Mouse (Mus musculus) heart, embryonic 16.5 days (tissue): ENCODE measurements around the gene Nrp1. TPM values are rescaled to one million over a fixed set of nuclear protein-coding genes. Genes with fewer than 3 reads are reported as not detected.

ENCODE experiments used
- ATAC-seq: fragments of 200-750 bp; cut with Nextera tagmentation; replicated peaks from 2 replicates; pipeline ENCODE4 v1.8.0; 2017; ENCODE audit warnings: moderate number of reproducible peaks; ENCODE audit not compliant: insufficient read depth, low FRiP score; ENCODE audit errors: extremely low read depth
- H3K27ac ChIP-seq: fragments of 300-500 bp; sonication (generic); 2 replicates; pipeline ENCODE4 v1.5.1; 2014; ENCODE audit warnings: mild to moderate bottlenecking, low read length, control low read depth, moderate library complexity
- H3K27me3 ChIP-seq: fragments of 300-500 bp; sonication (generic); 2 replicates; pipeline ENCODE4 v1.6.1; 2014; ENCODE audit warnings: low read length, mixed read lengths; ENCODE audit not compliant: control insufficient read depth, insufficient read depth
- H3K36me3 ChIP-seq: fragments of 300-500 bp; sonication (generic); 2 replicates; pipeline ENCODE4 v1.6.1; 2014; ENCODE audit not compliant: control insufficient read depth, insufficient read depth
- H3K4me1 ChIP-seq: fragments of 300-500 bp; sonication (generic); 2 replicates; pipeline ENCODE4 v1.6.1; 2014; ENCODE audit warnings: low read length, mixed read lengths; ENCODE audit not compliant: control insufficient read depth, insufficient read depth
- H3K4me2 ChIP-seq: fragments of 300-500 bp; sonication (generic); 2 replicates; pipeline ENCODE4 v1.6.1; 2014; ENCODE audit warnings: low read depth, mild to moderate bottlenecking, control low read depth, low read length
- H3K4me3 ChIP-seq: fragments of 300-500 bp; sonication (generic); 2 replicates; pipeline ENCODE4 v1.5.1; 2014; ENCODE audit warnings: mild to moderate bottlenecking, control low read depth, low read length
- H3K9ac ChIP-seq: fragments of 300-500 bp; sonication (generic); 2 replicates; pipeline ENCODE4 v1.6.1; 2014; ENCODE audit warnings: low read length, control low read depth
- H3K9me3 ChIP-seq: fragments of 300-500 bp; sonication (generic); replicated peaks from 2 replicates; pipeline ENCODE4 v1.6.1; 2016; ENCODE audit warnings: low read length; ENCODE audit not compliant: control insufficient read depth
- WGBS: fragments of 180-500 bp; shearing (Covaris S2); extraction: QIAGEN DNeasy Blood & Tissue Kit; methylation state at CpG from one replicate; pipeline ENCODE4 v1.1.7; 2014; 5-methylcytosine and 5-hydroxymethylcytosine counted together
- polyA plus RNA-seq: library from polyadenylated mRNA; unstranded; fragments of >200 nt; fragmentation: Nextera tagmentation; extraction: Ambion mirVana; gene quantifications from 2 replicates; pipeline ENCODE4 v1.2.1, GENCODE M21; 2015

Nrp1 gene
- polyA plus RNA-seq, 1 experiment from 2014 or later, result 159 TPM

DNA sequence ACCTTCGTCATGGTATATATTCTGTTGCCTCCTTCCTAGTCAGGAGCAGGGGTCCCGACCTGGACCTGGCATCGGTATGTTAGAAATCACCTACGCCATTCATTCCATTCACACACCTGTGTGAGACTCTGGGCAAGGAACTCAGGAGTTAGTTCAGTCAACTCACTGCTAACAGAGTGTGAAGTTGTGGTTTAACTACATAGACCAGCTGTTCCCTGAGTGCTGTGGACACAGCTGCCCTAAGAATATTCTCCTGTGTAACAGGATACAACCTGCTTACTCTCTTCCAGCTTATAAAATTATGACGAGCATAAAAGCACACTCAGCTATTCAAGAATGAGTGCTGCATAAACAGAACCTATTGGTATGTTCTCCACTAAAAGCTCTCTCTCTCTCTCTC is 41.9 kb downstream of the Nrp1 start:
- WGBS, result 74% methylated on average over 5 of the region's 5 CpGs
- Histone ChIP-seq H3K27ac (no peak overlapping the region), H3K36me3 (peaks cover 9% of the 10 kb centered on the region), H3K9me3 (no peaks in the 10 kb centered on the region), H3K4me3 (no peak overlapping the region), H3K4me1 (peaks cover 31% of the 10 kb centered on the region), H3K9ac (no peak overlapping the region), H3K27me3 (no peaks in the 10 kb centered on the region), H3K4me2 (no peak overlapping the region)
- no peak for ATAC-seq

DNA sequence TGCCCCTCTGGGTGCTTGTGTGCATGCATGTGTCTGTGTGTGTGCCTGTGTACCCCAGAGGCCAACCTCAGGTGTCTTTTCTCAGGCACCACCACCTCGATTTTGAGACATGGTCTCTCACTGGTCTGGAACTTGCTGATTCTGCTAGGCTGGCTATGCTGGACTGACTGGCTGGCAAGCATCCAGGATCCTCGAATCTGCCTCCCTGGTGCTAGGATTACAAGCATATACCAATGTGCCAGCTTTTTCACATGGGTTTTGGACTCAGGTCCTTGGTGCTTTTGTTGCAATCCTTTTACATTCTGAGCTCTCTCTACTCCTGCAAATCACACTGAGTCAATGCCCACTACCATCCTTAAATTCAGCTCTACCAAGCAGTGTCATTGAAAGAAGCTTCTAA is 46.5 kb downstream of the Nrp1 start:
- Histone ChIP-seq H3K9ac (no peak overlapping the region), H3K9me3 (no peaks in the 10 kb centered on the region), H3K4me2 (no peak overlapping the region), H3K36me3 (peaks cover 9% of the 10 kb centered on the region), H3K4me3 (no peak overlapping the region), H3K27me3 (no peaks in the 10 kb centered on the region), H3K4me1 (peaks cover 26% of the 10 kb centered on the region), H3K27ac (no peak overlapping the region)
- WGBS, result 56% methylated on average over 2 of the region's 2 CpGs
- ATAC-seq, result no peak

DNA sequence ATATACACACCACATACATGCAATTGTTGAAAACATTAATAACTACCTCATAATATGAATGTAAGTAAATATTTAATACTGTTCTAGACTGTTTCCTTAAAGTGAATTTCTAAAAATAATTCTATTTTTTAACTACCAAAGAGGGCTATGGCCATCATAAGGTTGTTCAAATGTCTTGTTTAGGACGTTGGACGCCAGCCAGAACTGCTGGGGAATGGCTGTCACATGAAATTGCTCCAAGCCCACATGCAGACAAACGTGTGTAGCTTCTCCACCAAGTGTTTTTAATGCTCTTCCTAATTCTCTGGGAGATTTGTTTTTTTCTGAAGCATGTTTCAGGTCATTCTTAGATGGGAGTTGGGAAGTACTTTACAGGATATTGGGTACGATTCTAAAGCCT is 55.0 kb downstream of the Nrp1 start:
- Histone ChIP-seq H3K36me3 (no peaks in the 10 kb centered on the region), H3K27me3 (no peaks in the 10 kb centered on the region), H3K4me2 (no peak overlapping the region), H3K27ac (peak overlapping the region; percentile 63), H3K4me1 (peaks cover 72% of the 10 kb centered on the region), H3K9me3 (no peaks in the 10 kb centered on the region), H3K9ac (no peak overlapping the region), H3K4me3 (no peak overlapping the region)
- no peak for ATAC-seq
- WGBS, result 42% methylated on average over 4 of the region's 4 CpGs

DNA sequence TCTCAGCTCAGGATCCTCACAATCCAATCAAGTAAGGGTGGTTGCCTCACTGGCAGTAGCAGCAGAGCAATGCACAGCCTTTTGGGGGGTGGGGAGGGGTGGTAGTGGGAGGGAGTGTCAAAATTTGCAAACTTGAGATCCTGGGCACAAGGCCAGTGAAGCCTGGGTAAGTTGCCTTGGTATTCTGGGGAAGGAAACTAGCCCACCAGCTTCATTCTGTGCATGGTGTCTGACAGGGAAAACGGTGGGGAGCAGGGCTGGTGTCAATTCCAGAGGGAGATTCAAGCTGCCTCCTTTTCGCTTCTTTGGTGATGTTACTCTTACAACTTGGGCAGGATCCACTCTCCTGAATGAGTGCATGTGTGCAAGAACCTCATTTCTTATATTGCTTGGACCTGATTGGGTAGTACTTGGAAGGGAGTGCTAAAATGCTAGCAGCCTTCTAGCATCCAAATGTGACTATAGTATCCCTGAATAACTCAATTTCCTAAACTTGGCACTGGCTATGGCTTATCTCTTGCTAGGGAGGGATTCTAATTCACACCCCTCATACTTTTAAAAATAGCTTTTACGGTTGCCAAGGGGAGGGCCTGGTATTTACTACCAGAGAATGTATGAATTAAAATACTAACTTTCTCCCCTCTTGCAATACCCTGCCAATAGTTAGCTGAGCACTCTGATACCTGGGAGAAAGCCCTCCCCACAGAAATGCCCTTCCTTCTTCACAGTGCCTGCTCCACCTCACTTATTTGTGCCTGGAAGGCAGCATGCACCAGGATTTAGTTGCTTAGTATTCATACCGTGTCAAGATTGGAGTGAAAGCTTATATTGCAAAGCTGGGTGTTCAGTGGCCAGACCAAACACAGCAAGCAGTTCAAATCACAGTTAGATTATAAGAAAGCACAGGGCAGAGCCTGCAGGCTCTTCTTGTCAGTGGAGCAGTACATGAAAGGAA is 57.6 kb downstream of the Nrp1 start:
- 14% methylated on average over 4 of the region's 4 CpGs for WGBS
- ATAC-seq, result peak; percentile 82
- H3K27me3 ChIP-seq, result no peaks in the 10 kb centered on the region
- H3K4me3 ChIP-seq, result no peak overlapping the region
- H3K36me3 ChIP-seq, result peaks cover 15% of the 10 kb centered on the region
- peak overlapping the region; percentile 48 for H3K4me2 ChIP-seq
- H3K27ac ChIP-seq, result peak overlapping the region; percentile 90
- peak overlapping the region; percentile 45; the same call in 1 of the 2 replicates for H3K9ac ChIP-seq
- peaks cover 54% of the 10 kb centered on the region for H3K4me1 ChIP-seq
- H3K9me3 ChIP-seq, result no peaks in the 10 kb centered on the region

DNA sequence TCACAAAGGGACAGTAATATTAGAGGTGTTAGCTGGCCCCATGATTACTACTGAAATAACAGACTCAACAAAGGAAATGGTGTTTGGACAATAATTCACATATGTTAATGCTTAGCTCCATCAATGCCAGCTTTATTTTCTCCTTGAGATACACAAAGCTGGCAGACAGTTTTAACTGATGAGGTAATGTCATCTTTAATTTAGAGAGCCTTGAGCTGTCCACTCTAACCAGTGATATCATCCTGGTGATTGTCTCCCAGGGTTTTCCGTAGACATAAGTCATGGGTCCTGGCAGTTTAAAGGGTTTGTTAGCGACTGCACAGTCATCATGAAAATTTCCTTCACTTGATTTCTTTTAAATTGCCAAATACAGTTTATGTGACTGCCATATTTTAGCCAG is 58.5 kb downstream of the Nrp1 start:
- WGBS, result 26% methylated on average over 2 of the region's 2 CpGs
- H3K9me3 ChIP-seq, result no peaks in the 10 kb centered on the region
- peaks cover 21% of the 10 kb centered on the region for H3K36me3 ChIP-seq
- H3K27me3 ChIP-seq, result no peaks in the 10 kb centered on the region
- peak overlapping the region; percentile 48; the same call in 1 of the 2 replicates for H3K4me2 ChIP-seq
- no peak for ATAC-seq
- peaks cover 51% of the 10 kb centered on the region for H3K4me1 ChIP-seq
- no peak overlapping the region for H3K4me3 ChIP-seq
- no peak overlapping the region; the same call in 1 of the 2 replicates for H3K9ac ChIP-seq
- peak overlapping the region; percentile 90 for H3K27ac ChIP-seq

DNA sequence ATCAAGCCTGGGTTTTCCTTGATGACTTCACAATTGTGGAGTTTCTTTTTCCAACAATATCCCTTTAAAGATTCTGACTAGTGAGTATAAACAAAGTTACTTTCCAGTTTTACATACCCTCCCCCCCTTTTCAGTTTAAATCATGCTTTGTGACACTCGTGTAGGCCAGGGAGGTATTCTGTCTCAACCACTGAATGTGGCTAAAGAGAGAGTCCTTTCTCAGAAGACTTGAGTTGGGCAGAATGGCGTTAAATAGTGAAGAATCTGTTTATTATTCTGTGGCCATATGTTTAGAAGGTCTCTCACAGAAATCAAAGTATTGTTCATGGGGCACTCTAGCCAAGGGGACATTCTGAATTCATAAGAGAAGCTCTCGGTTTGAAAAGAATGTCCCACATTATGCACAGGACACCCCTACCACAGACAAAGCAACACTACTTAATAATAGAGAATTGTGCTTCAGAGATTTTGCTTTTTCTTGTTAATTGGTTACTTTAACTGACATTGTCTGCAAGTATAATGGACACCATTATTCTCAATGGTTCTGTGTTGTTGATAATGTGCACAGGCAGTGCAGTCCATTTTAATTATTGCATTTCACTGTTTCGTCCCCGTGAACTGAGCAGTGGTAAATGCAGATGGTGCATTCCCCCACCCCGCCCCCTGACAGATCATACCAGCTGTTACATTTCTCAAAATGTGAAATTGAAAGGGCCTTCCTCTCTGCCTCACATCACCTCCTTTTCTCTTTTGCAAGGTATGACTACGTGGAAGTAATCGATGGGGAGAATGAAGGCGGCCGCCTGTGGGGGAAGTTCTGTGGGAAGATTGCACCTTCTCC is 59.8 kb downstream of the Nrp1 start:
- ATAC-seq, result no peak
- peaks cover 46% of the 10 kb centered on the region for H3K4me1 ChIP-seq
- 86% methylated on average over 10 of the region's 10 CpGs for WGBS
- no peak overlapping the region for H3K4me3 ChIP-seq
- H3K36me3 ChIP-seq, result peaks cover 27% of the 10 kb centered on the region
- H3K9ac ChIP-seq, result no peak overlapping the region
- H3K4me2 ChIP-seq, result no peak overlapping the region
- no peak overlapping the region for H3K27ac ChIP-seq
- H3K27me3 ChIP-seq, result no peaks in the 10 kb centered on the region
- no peaks in the 10 kb centered on the region for H3K9me3 ChIP-seq

DNA sequence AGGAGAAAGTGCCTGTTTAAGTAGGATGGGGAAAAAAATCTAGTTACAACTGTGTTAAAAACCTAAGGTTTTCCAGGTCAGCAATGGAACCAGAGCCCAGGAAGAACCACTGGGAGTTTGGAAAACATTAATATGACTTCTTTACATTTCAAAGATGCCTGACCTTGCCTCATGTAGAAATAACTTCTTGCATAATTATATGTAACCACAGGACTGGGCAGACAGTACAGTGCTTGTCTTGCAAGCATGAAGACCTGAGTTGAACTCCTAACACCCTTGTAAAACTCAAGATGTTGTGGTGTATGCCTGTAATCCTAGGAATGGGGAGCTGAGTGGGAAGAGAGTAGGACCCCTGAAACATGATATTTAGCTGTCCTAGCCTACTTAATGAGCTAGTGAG is 61.6 kb downstream of the Nrp1 start:
- no peak overlapping the region for H3K4me3 ChIP-seq
- H3K27ac ChIP-seq, result no peak overlapping the region
- H3K27me3 ChIP-seq, result no peaks in the 10 kb centered on the region
- H3K4me1 ChIP-seq, result peaks cover 30% of the 10 kb centered on the region
- no peak for ATAC-seq
- H3K4me2 ChIP-seq, result no peak overlapping the region
- H3K9ac ChIP-seq, result no peak overlapping the region
- peaks cover 29% of the 10 kb centered on the region for H3K36me3 ChIP-seq
- no peaks in the 10 kb centered on the region for H3K9me3 ChIP-seq

DNA sequence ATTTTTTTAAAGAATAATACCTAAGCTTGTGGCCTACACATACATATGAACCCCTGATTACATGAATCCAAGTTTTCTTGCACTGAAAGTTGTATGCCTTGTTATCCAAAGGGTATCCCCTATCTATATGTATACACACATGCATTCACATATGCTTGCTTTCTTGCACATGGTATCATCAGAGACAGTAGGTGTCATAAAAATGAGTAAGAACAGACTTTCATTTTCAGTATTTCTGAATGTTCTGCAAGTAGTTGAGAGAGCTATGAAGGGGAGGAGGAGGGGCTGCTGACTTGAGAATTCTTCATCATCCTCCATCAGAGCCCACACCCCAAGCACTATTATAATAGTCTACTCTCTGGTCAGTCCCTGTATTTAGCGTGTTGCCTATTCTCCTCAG is 62.0 kb downstream of the Nrp1 start:
- H3K36me3 ChIP-seq, result peaks cover 29% of the 10 kb centered on the region
- no peak overlapping the region for H3K27ac ChIP-seq
- no peaks in the 10 kb centered on the region for H3K27me3 ChIP-seq
- no peaks in the 10 kb centered on the region for H3K9me3 ChIP-seq
- 93% methylated on average over 1 of the region's 1 CpGs for WGBS
- no peak overlapping the region for H3K4me3 ChIP-seq
- peaks cover 26% of the 10 kb centered on the region for H3K4me1 ChIP-seq
- H3K9ac ChIP-seq, result no peak overlapping the region
- no peak overlapping the region for H3K4me2 ChIP-seq
- no peak for ATAC-seq

DNA sequence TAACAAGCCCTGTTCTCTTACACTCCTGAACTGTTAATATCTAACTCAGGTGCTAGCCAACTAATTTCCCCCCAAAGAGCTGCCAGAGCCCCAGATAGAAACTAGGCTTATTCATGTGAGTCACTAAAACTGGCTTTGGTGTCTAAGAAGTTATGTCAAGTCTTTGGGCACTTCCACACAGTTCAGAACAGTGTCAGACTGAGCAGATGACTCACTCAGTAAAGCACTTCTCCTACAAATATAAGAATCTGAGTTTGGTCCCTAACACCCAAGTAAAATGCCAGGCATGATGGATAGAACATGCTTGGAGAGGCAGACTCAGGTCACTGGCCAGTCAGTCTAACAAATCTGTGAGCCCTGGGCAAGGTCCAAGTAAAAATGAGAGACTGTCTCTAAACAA is 65.4 kb downstream of the Nrp1 start:
- Histone ChIP-seq H3K9me3 (no peaks in the 10 kb centered on the region), H3K27me3 (no peaks in the 10 kb centered on the region), H3K4me1 (no peaks in the 10 kb centered on the region), H3K4me2 (no peak overlapping the region), H3K27ac (no peak overlapping the region), H3K4me3 (no peak overlapping the region), H3K9ac (no peak overlapping the region), H3K36me3 (peaks cover 51% of the 10 kb centered on the region)
- ATAC-seq, result no peak
